Mouse (Mus musculus) thymus, adult 2 months (tissue): ENCODE measurements around the gene Them7.

Experiments
- CTCF ChIP-seq: fragments of 200-500 bp; IDR thresholded peaks from 2 replicates; pipeline ENCODE4 v1.5.1; 2012; ENCODE audit warnings: mild to moderate bottlenecking, control low read depth, low read length, moderate library complexity, borderline replicate concordance; ENCODE audit not compliant: control insufficient read depth, poor library complexity, insufficient read depth; ENCODE audit errors: extremely low read depth
- POLR2A ChIP-seq: fragments of 200-500 bp; IDR thresholded peaks from 2 replicates; pipeline ENCODE4 v1.6.1; 2012; ENCODE audit warnings: mild to moderate bottlenecking, low read length, control low read depth, moderate library complexity; ENCODE audit not compliant: control insufficient read depth, poor library complexity, insufficient read depth; ENCODE audit errors: extremely low read depth

GRCm38 (mm10) chr2:105372156-105372555, 148.0 kb downstream of the Them7 start:
- TF ChIP-seq POLR2A (no peak), CTCF (no peak)
